In the genomic region with DNA sequence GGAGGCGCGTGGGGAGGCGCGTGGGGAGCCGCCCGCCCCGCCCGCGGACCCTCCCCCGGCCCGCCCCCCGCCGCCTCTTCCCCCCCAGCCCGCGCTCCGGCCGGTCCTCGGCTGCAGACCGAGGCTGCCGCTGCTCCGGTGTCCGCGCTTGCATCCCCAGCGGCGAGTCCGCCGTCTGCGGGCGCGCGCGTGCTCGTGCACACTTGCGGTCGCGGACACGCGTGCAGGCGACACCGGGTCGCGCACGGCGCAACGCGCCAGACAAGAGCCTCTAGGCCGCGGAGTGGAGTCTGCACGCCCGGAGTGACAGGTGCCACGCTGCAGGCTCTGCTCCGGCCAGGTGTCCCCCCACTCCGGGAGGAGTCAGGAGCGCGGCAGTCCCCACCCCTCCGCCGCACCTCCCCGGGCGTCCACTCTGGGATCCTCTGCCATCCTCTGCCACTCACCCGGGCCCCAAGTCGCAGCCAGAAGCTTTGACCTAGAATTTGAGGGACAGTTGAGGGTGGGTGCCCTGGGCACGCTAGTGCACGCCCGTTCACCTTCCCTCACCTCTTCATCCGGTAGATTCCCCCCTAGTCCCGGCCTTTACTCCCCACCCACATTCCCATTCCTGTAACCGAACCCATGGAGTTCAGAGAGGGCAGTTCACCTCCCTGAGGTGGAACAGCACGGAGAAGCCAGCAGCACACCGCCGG, we compare ENCODE assay signal across 7 mouse cellular contexts. TPM values are rescaled to one million over a fixed set of nuclear protein-coding genes. Genes with fewer than 3 reads are reported as not detected.
DNase-seq lines count a peak whose midpoint lies in the region; TF ChIP-seq lines count a peak whose summit lies in the region.

No protein-coding gene starts in this region.

- H3K9me3 ChIP-seq in ES-Bruce4 (replicated peaks; ENCODE audit: control insufficient read depth, insufficient read depth, low read length, poor library complexity, severe bottlenecking), result no peaks in the 10 kb centered on the region
- no peaks in the 10 kb centered on the region for H3K9me3 ChIP-seq in midbrain, embryonic 10.5 days (replicated peaks)

- H3K9ac ChIP-seq in ES-Bruce4 (ENCODE audit: low read depth, poor library complexity, severe bottlenecking), result peak overlapping the region; percentile 80

- no peak overlapping the region for H3K27ac ChIP-seq in ES-Bruce4 (ENCODE audit: insufficient read depth, low read length)
- H3K27ac ChIP-seq in embryonic fibroblast, embryonic 13.5 days (ENCODE audit: insufficient read depth, low read length), result no peak overlapping the region
- peak overlapping the region; percentile 94 for H3K27ac ChIP-seq in midbrain, embryonic 10.5 days (replicated peaks)

- no peaks in the 10 kb centered on the region for H3K36me3 ChIP-seq in ES-Bruce4 (ENCODE audit: control insufficient read depth, insufficient read depth, low read length, poor library complexity, severe bottlenecking)
- no peaks in the 10 kb centered on the region for H3K36me3 ChIP-seq in midbrain, embryonic 10.5 days

- peak; percentile 63 for DNase-seq in adrenal gland, adult 8-10 months
- peak; percentile 25 for DNase-seq in heart, postnatal 25 days (ENCODE audit: low spot score)
- peak; percentile 79 for DNase-seq in layer of hippocampus, adult 9-11 months
- peak; percentile 40 for DNase-seq in midbrain, embryonic 10.5 days (ENCODE audit: low spot score)
- DNase-seq in spleen, postnatal 36 days (ENCODE audit: low spot score in 2 of 2), result peak; percentile 49 to 54

- TF ChIP-seq POLR2A in ES-Bruce4 (IDR thresholded peaks at IDR 0.05; ENCODE audit: insufficient read depth, low read length), result no peak
- TF ChIP-seq POLR2A in embryonic fibroblast, embryonic 13.5 days (IDR thresholded peaks at IDR 0.05; ENCODE audit: low read depth, low read length), result peak; percentile 54

- peaks cover 4% of the 10 kb centered on the region for H3K4me1 ChIP-seq in ES-Bruce4 (ENCODE audit: control insufficient read depth, insufficient read depth, low read length)
- peaks cover 2% of the 10 kb centered on the region; the same call in 1 of the 2 replicates for H3K4me1 ChIP-seq in embryonic fibroblast, embryonic 13.5 days (ENCODE audit: control insufficient read depth, insufficient read depth, low read length)
- H3K4me1 ChIP-seq in midbrain, embryonic 10.5 days, result peaks cover 54% of the 10 kb centered on the region

- 2% methylated on average over 64 of the region's 70 CpGs for WGBS in midbrain, embryonic 10.5 days

- no peak for TF ChIP-seq CTCF in ES-Bruce4 (IDR thresholded peaks at IDR 0.05; ENCODE audit: low read depth, low read length)
- no peak for TF ChIP-seq CTCF in embryonic fibroblast, embryonic 13.5 days (IDR thresholded peaks at IDR 0.05; ENCODE audit: borderline replicate concordance, insufficient read depth, low read length)

- H3K27me3 ChIP-seq in ES-Bruce4 (ENCODE audit: control insufficient read depth, insufficient read depth, low read length, poor library complexity, severe bottlenecking), result no peaks in the 10 kb centered on the region
- H3K27me3 ChIP-seq in midbrain, embryonic 10.5 days (ENCODE audit: low read depth, poor library complexity, severe bottlenecking), result peaks cover 85% of the 10 kb centered on the region

- H3K4me3 ChIP-seq in ES-Bruce4 (ENCODE audit: low read depth, low read length), result peak overlapping the region; percentile 79
- peak overlapping the region; percentile 53 for H3K4me3 ChIP-seq in embryonic fibroblast, embryonic 13.5 days (ENCODE audit: insufficient read depth, low read length)
- H3K4me3 ChIP-seq in midbrain, embryonic 10.5 days, result peak overlapping the region; percentile 81

- no peak for TF ChIP-seq EP300 in ES-Bruce4 (IDR thresholded peaks at IDR 0.05; ENCODE audit: insufficient read depth, low read depth, low read length)

- intact Hi-C loops in heart, postnatal 25 days (cut with DNase I), result loop anchor here (1.0 kb wide), 1 partner anchor 19 kb away; no protein-coding TSS in a partner anchor

RNA-seq across cellular contexts. Expression of a gene that starts 24.5 kb away (rescaled TPM):
- 6.1 and 7.2 TPM in 2 replicates for polyA plus RNA-seq in ES-Bruce4 (2011; ENCODE audit: insufficient read depth, insufficient read length, low read depth, missing spikeins)
- total RNA-seq in adrenal gland, adult 8-10 months (2022), result 100 to 1,000 TPM; 113 to 191 (median 144) TPM
- 64.3 and 84.8 TPM in 2 replicates for polyA plus RNA-seq in embryonic fibroblast, embryonic 13.5 days (2011; ENCODE audit: insufficient read length, low read depth, missing spikeins)
- 100 to 1,000 TPM; 110 to 130 TPM for total RNA-seq in heart, postnatal 25 days (2021)
- 8.7 and 11.7 TPM in 2 replicates for polyA plus RNA-seq in midbrain, embryonic 10.5 days (2016; fragmentation: Nextera tagmentation; extraction: Ambion mirVana)

RNA-seq across cellular contexts. Expression of a gene that starts 38.1 kb away (rescaled TPM):
- 4.8 and 5.3 TPM in 2 replicates for polyA plus RNA-seq in ES-Bruce4 (2011; ENCODE audit: insufficient read depth, insufficient read length, low read depth, missing spikeins)
- 1 to 10 TPM in 2 of 4 experiments, under 1 TPM in 2; 0.78 to 2.0 (median 0.96) TPM for total RNA-seq in adrenal gland, adult 8-10 months (2022)
- 0.58 and 2.2 TPM in 2 replicates for polyA plus RNA-seq in embryonic fibroblast, embryonic 13.5 days (2011; ENCODE audit: insufficient read length, low read depth, missing spikeins)
- 1 to 10 TPM; 2.0 TPM for total RNA-seq in heart, postnatal 25 days (2021)
- polyA plus RNA-seq in midbrain, embryonic 10.5 days (2016; fragmentation: Nextera tagmentation; extraction: Ambion mirVana), result 1.7 and 2.3 TPM in 2 replicates

RNA-seq across cellular contexts. Expression of a gene that starts 42.2 kb away (rescaled TPM):
- polyA plus RNA-seq in ES-Bruce4 (2011; ENCODE audit: insufficient read depth, insufficient read length, low read depth, missing spikeins), result 1.1 TPM in 1 of 2 replicates, not detected in the other
- 1 to 10 TPM; 2.0 to 4.2 (median 2.6) TPM for total RNA-seq in adrenal gland, adult 8-10 months (2022)
- 1.1 TPM in 1 of 2 replicates, not detected in the other for polyA plus RNA-seq in embryonic fibroblast, embryonic 13.5 days (2011; ENCODE audit: insufficient read length, low read depth, missing spikeins)
- total RNA-seq in heart, postnatal 25 days (2021), result under 1 TPM in 1 of 2 experiments, not detected in 1; 0.70 TPM
- 1.7 and 2.9 TPM in 2 replicates for polyA plus RNA-seq in midbrain, embryonic 10.5 days (2016; fragmentation: Nextera tagmentation; extraction: Ambion mirVana)

RNA-seq across cellular contexts. Expression of a gene that starts 46.7 kb away (rescaled TPM):
- polyA plus RNA-seq in ES-Bruce4 (2011; ENCODE audit: insufficient read depth, insufficient read length, low read depth, missing spikeins), result 1.5 TPM in 1 of 2 replicates, not detected in the other
- 1 to 10 TPM in 2 of 4 experiments, under 1 TPM in 2; 0.65 to 2.9 (median 1.0) TPM for total RNA-seq in adrenal gland, adult 8-10 months (2022)
- polyA plus RNA-seq in embryonic fibroblast, embryonic 13.5 days (2011; ENCODE audit: insufficient read length, low read depth, missing spikeins), result 1.4 TPM in 1 of 2 replicates, not detected in the other
- total RNA-seq in heart, postnatal 25 days (2021), result under 1 TPM; 0.61 to 0.78 TPM
- 2.9 and 3.4 TPM in 2 replicates for polyA plus RNA-seq in midbrain, embryonic 10.5 days (2016; fragmentation: Nextera tagmentation; extraction: Ambion mirVana)

RNA-seq across cellular contexts. Expression of a gene that starts 46.8 kb away (rescaled TPM):
- 52.9 and 70.3 TPM in 2 replicates for polyA plus RNA-seq in ES-Bruce4 (2011; ENCODE audit: insufficient read depth, insufficient read length, low read depth, missing spikeins)
- 10 to 100 TPM; 49.8 to 60.2 (median 55.0) TPM for total RNA-seq in adrenal gland, adult 8-10 months (2022)
- 37.7 and 50.1 TPM in 2 replicates for polyA plus RNA-seq in embryonic fibroblast, embryonic 13.5 days (2011; ENCODE audit: insufficient read length, low read depth, missing spikeins)
- total RNA-seq in heart, postnatal 25 days (2021), result 10 to 100 TPM; 52.0 to 56.2 TPM
- polyA plus RNA-seq in midbrain, embryonic 10.5 days (2016; fragmentation: Nextera tagmentation; extraction: Ambion mirVana), result 93.4 and 98.7 TPM in 2 replicates

Comparison
In these comparisons a context has a peak if more than half of its experiments do, and no peak if none do; other contexts are left out.
1. DNase-seq: peak in every context shown above with its lines; median percentile 79 in layer of hippocampus, adult 9-11 months; 63 in adrenal gland, adult 8-10 months; 52 in spleen, postnatal 36 days; 40 in midbrain, embryonic 10.5 days; 25 in heart, postnatal 25 days.